Mouse (Mus musculus): Measurements from ENCODE around the gene Mettl27.

GRCm38 (mm10) chr5:134941472-134942209 is 9.5 kb downstream of the Mettl27 start:
- no peak for TF ChIP-seq POLR2A (IDR thresholded peaks at IDR 0.05; ENCODE audit: borderline replicate concordance, insufficient read depth, low read length)
- no peak for TF ChIP-seq CTCF (IDR thresholded peaks at IDR 0.05; ENCODE audit: borderline replicate concordance, insufficient read depth, low read depth, low read length)
